Mouse (Mus musculus): ENCODE measurements around the gene Leap2.

Leap2 gene

GRCm38 (mm10) chr11:53423036-53423435 is at the start of gene Leap2:
Gene Leap2, minus strand, starts transcription at chr11:53423170.
- DNase-seq (ENCODE audit: low spot score in 2 of 2): no peak

GRCm38 (mm10) chr11:53472709-53473108 is 49.7 kb upstream of the Leap2 start:
- no peak for DNase-seq (ENCODE audit: low spot score in 2 of 2)

- DNase-seq (ENCODE audit: low spot score in 2 of 2): peak; percentile 90 to 91
Measured at GRCm38 (mm10) chr11:53469968-53470695, 47.2 kb upstream of the Leap2 start, which contains the start of gene Gm9837. Gene Gm9837, minus strand, starts transcription at chr11:53470479.

- DNase-seq (ENCODE audit: low spot score in 2 of 2): peak; percentile 41 to 57
Measured at GRCm38 (mm10) chr11:53469294-53469967, 46.5 kb upstream of the Leap2 start.

GRCm38 (mm10) chr11:53466231-53466971 is 43.4 kb upstream of the Leap2 start:
- DNase-seq (ENCODE audit: low spot score in 2 of 2): peak; percentile 75 to 78

GRCm38 (mm10) chr11:53463551-53464424 is 40.8 kb upstream of the Leap2 start:
- DNase-seq (ENCODE audit: low spot score in 2 of 2): peak; percentile 69 to 77

- no peak for DNase-seq (ENCODE audit: low spot score in 2 of 2)
Measured at GRCm38 (mm10) chr11:53461727-53462126, 38.8 kb upstream of the Leap2 start.

- DNase-seq (ENCODE audit: low spot score in 2 of 2): no peak
Measured at GRCm38 (mm10) chr11:53460192-53460591, 37.2 kb upstream of the Leap2 start.

GRCm38 (mm10) chr11:53458996-53459395 is 36.0 kb upstream of the Leap2 start:
- DNase-seq (ENCODE audit: low spot score in 2 of 2): no peak

- DNase-seq (ENCODE audit: low spot score in 2 of 2): no peak
Measured at GRCm38 (mm10) chr11:53457372-53457954, 34.5 kb upstream of the Leap2 start.

GRCm38 (mm10) chr11:53456474-53457371 is 33.8 kb upstream of the Leap2 start, which contains the start of the genes Gm10447 and Shroom1:
Gene Gm10447, minus strand, starts transcription at chr11:53457110.
Gene Shroom1, plus strand, starts transcription at chr11:53457205.
- no peak for DNase-seq (ENCODE audit: low spot score in 2 of 2)

- no peak for DNase-seq (ENCODE audit: low spot score in 2 of 2)
Measured at GRCm38 (mm10) chr11:53453031-53453430, 30.1 kb upstream of the Leap2 start.

- no peak for DNase-seq (ENCODE audit: low spot score in 2 of 2)
Measured at GRCm38 (mm10) chr11:53452396-53452795, 29.4 kb upstream of the Leap2 start.

- no peak for DNase-seq (ENCODE audit: low spot score in 2 of 2)
Measured at GRCm38 (mm10) chr11:53451361-53451760, 28.4 kb upstream of the Leap2 start.

GRCm38 (mm10) chr11:53450070-53450705 is 27.2 kb upstream of the Leap2 start:
- DNase-seq (ENCODE audit: low spot score in 2 of 2): no peak

GRCm38 (mm10) chr11:53448529-53448928 is 25.6 kb upstream of the Leap2 start:
- DNase-seq (ENCODE audit: low spot score in 2 of 2): no peak

GRCm38 (mm10) chr11:53447996-53448395 is 25.0 kb upstream of the Leap2 start:
- no peak for DNase-seq (ENCODE audit: low spot score in 2 of 2)

- DNase-seq (ENCODE audit: low spot score in 2 of 2): no peak
Measured at GRCm38 (mm10) chr11:53446183-53446582, 23.2 kb upstream of the Leap2 start.

- DNase-seq (ENCODE audit: low spot score in 2 of 2): no peak
Measured at GRCm38 (mm10) chr11:53445562-53445961, 22.6 kb upstream of the Leap2 start.

Data from right cerebral cortex, postnatal 36 days (tissue).